Mouse (Mus musculus) layer of hippocampus, adult 9-10 months (tissue): ENCODE data around the gene Pex6.
"Not testable (repeated sequence)": the region's sequence is repeated elsewhere in the genome, so short reads cannot be mapped to it uniquely, and the experiment has no call there.

ENCODE experiments used
- DNase-seq: peaks from one replicate; pipeline ENCODE4 v3.0.0; 2022; ENCODE audit warnings: low spot score

Gene Pex6

GRCm38 (mm10) chr17:46735287-46735686, 24.0 kb downstream of the Pex6 start:
- no peak for DNase-seq

GRCm38 (mm10) chr17:46736160-46736559, 24.9 kb downstream of the Pex6 start:
- DNase-seq: no peak

GRCm38 (mm10) chr17:46741305-46741704, 30.0 kb downstream of the Pex6 start:
- no peak for DNase-seq

GRCm38 (mm10) chr17:46742986-46743385, 31.7 kb downstream of the Pex6 start:
- no peak for DNase-seq

- no peak for DNase-seq
Observed at GRCm38 (mm10) chr17:46745506-46745905, 34.2 kb downstream of the Pex6 start.

- DNase-seq: no peak
Observed at GRCm38 (mm10) chr17:46747234-46747633, 36.0 kb downstream of the Pex6 start.

GRCm38 (mm10) chr17:46747806-46748205, 36.5 kb downstream of the Pex6 start:
- DNase-seq: no peak

- no peak for DNase-seq
Observed at GRCm38 (mm10) chr17:46749282-46749681, 38.0 kb downstream of the Pex6 start.

- DNase-seq: no peak
Observed at GRCm38 (mm10) chr17:46750580-46750979, 39.3 kb downstream of the Pex6 start.

GRCm38 (mm10) chr17:46751056-46751793, 40.0 kb downstream of the Pex6 start:
- DNase-seq: peak; percentile 61

GRCm38 (mm10) chr17:46751794-46752556, 40.7 kb downstream of the Pex6 start, which contains the start of gene Cnpy3:
Cnpy3 (minus strand) TSS chr17:46752214.
- DNase-seq: peak; percentile 93

GRCm38 (mm10) chr17:46758753-46759152, 47.5 kb downstream of the Pex6 start:
- no peak for DNase-seq

GRCm38 (mm10) chr17:46763544-46763943, 52.3 kb downstream of the Pex6 start, which contains the start of gene Ptcra:
Ptcra (minus strand) TSS chr17:46763712.
- no peak for DNase-seq

GRCm38 (mm10) chr17:46764916-46765315, 53.7 kb downstream of the Pex6 start:
- not testable (repeated sequence) for DNase-seq

- no peak for DNase-seq
Observed at GRCm38 (mm10) chr17:46767868-46768267, 56.6 kb downstream of the Pex6 start.

- no peak for DNase-seq
Observed at GRCm38 (mm10) chr17:46770546-46770945, 59.3 kb downstream of the Pex6 start.

- DNase-seq: no peak
Observed at GRCm38 (mm10) chr17:46771025-46771424, 59.8 kb downstream of the Pex6 start.

- no peak for DNase-seq
Observed at GRCm38 (mm10) chr17:46771616-46772015, 60.4 kb downstream of the Pex6 start.

GRCm38 (mm10) chr17:46772038-46772403, 60.8 kb downstream of the Pex6 start:
- no peak for DNase-seq

- peak; percentile 73 for DNase-seq
Observed at GRCm38 (mm10) chr17:46772404-46773277, 61.4 kb downstream of the Pex6 start, which contains the start of gene 2310039H08Rik. 2310039H08Rik (plus strand) TSS chr17:46772635.

- DNase-seq: no peak
Observed at GRCm38 (mm10) chr17:46773278-46774130, 62.2 kb downstream of the Pex6 start.
